Mouse (Mus musculus): Measurements from ENCODE around the gene Adamts4. TPM values are rescaled to one million over a fixed set of nuclear protein-coding genes. Genes with fewer than 3 reads are reported as not detected.

Adamts4 gene
- polyA plus RNA-seq, 1 experiment from 2014 or later, result 2.5 TPM

DNA sequence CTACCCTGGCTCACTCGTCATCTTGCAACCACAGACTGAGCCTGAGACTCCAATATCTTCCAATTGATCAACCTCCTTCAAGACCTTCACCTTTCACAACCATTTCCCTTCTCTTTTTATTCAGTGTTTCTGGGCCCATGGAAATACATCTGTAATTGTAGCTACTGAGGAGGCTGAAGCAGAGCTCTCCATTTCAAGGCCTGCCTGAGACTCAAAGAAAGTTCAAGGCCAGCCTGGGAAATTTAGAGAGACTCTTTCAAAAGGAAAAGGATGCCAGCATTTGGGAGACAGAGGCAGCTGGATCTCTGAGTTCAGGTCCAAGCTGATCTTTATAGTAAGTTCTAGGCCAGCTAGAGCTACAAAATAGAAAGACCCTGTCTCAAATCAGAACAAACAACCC lies 22.3 kb upstream of the Adamts4 start:
- no peaks in the 10 kb centered on the region for H3K4me1 ChIP-seq (ENCODE audit: control insufficient read depth, insufficient read depth, low read length)
- H3K27ac ChIP-seq (ENCODE audit: low read depth, low read length), result no peak overlapping the region
- 78% methylated on average over 1 of the region's 1 CpGs for WGBS
- no peaks in the 10 kb centered on the region for H3K9me3 ChIP-seq (replicated peaks; ENCODE audit: control insufficient read depth, low read length)
- no peak overlapping the region for H3K4me2 ChIP-seq (ENCODE audit: low read length)
- no peak overlapping the region for H3K4me3 ChIP-seq (ENCODE audit: low read depth, low read length)
- ATAC-seq, result no peak
- no peak overlapping the region for H3K9ac ChIP-seq (ENCODE audit: low read length)
- H3K36me3 ChIP-seq (ENCODE audit: control insufficient read depth, insufficient read depth, low read length), result no peaks in the 10 kb centered on the region
- H3K27me3 ChIP-seq (replicated peaks; ENCODE audit: control insufficient read depth, insufficient read depth, low read length), result no peaks in the 10 kb centered on the region
- DNase-seq (ENCODE audit: low spot score), result no peak

DNA sequence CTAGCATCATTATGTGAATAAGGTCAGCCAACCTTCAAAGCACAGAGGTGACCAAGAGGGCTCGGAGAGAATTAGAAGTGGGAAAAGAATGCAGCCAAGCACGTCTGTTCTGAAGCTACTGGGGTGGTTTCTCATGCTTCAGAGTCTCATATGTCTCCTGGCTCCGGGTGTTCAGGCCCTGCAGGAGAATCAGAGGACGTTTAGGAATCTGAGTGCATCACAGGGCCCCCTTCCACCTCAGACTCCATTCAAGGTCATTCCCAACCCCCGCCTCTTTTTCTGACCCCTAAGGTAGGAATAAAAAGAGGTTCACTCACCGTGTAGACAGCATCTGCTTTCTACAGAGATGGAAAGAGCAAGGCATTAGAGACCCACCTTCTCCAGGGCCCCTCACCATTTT lies 20.5 kb upstream of the Adamts4 start:
- ATAC-seq (no peak), DNase-seq (ENCODE audit: low spot score) (no peak)
- Histone ChIP-seq H3K27me3 (replicated peaks; ENCODE audit: control insufficient read depth, insufficient read depth, low read length) (no peaks in the 10 kb centered on the region), H3K36me3 (ENCODE audit: control insufficient read depth, insufficient read depth, low read length) (peaks cover 13% of the 10 kb centered on the region), H3K9me3 (replicated peaks; ENCODE audit: control insufficient read depth, low read length) (no peaks in the 10 kb centered on the region), H3K4me1 (ENCODE audit: control insufficient read depth, insufficient read depth, low read length) (no peaks in the 10 kb centered on the region), H3K4me2 (ENCODE audit: low read length) (no peak overlapping the region), H3K4me3 (ENCODE audit: low read depth, low read length) (no peak overlapping the region), H3K27ac (ENCODE audit: low read depth, low read length) (no peak overlapping the region), H3K9ac (ENCODE audit: low read length) (no peak overlapping the region)
- 39% methylated on average over 6 of the region's 6 CpGs for WGBS

- Histone ChIP-seq H3K4me3 (ENCODE audit: low read depth, low read length) (no peak overlapping the region), H3K27ac (ENCODE audit: low read depth, low read length) (no peak overlapping the region), H3K9ac (ENCODE audit: low read length) (no peak overlapping the region), H3K36me3 (ENCODE audit: control insufficient read depth, insufficient read depth, low read length) (peaks cover 17% of the 10 kb centered on the region), H3K9me3 (replicated peaks; ENCODE audit: control insufficient read depth, low read length) (no peaks in the 10 kb centered on the region), H3K27me3 (replicated peaks; ENCODE audit: control insufficient read depth, insufficient read depth, low read length) (no peaks in the 10 kb centered on the region), H3K4me2 (ENCODE audit: low read length) (no peak overlapping the region), H3K4me1 (ENCODE audit: control insufficient read depth, insufficient read depth, low read length) (no peaks in the 10 kb centered on the region)
- DNase-seq (ENCODE audit: low spot score) (no peak), ATAC-seq (no peak)
- WGBS, result 32% methylated on average over 3 of the region's 3 CpGs
These were observed 20.0 kb upstream of the Adamts4 start for GRCm38 (mm10) chr1:171230215-171230614.

DNA sequence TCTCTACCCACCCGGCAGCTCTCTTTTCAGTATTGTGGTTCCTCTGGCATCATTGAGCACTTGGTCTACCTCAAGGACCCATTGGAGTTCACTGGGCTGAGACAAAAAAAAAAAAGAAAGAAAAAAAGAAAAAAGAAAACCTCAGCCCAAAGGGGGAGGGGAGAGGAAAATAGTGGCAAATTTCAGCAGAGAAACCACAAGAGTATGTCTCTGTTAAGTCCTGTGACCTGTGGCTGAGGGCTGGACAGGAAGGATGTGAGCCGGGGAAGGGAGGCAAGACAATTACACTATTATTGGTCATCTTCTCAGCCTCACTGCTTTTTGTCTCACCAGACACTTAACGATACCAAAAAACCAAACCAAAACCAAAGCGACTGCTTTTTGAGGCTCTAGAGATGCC lies 18.4 kb upstream of the Adamts4 start:
- H3K27me3 ChIP-seq (replicated peaks; ENCODE audit: control insufficient read depth, insufficient read depth, low read length), result no peaks in the 10 kb centered on the region
- WGBS, result 81% methylated on average over 4 of the region's 4 CpGs
- H3K4me1 ChIP-seq (ENCODE audit: control insufficient read depth, insufficient read depth, low read length), result no peaks in the 10 kb centered on the region
- H3K4me3 ChIP-seq (ENCODE audit: low read depth, low read length), result no peak overlapping the region
- H3K9me3 ChIP-seq (replicated peaks; ENCODE audit: control insufficient read depth, low read length), result no peaks in the 10 kb centered on the region
- no peak overlapping the region for H3K27ac ChIP-seq (ENCODE audit: low read depth, low read length)
- no peak for ATAC-seq
- H3K4me2 ChIP-seq (ENCODE audit: low read length), result no peak overlapping the region
- no peak for DNase-seq (ENCODE audit: low spot score)
- peaks cover 31% of the 10 kb centered on the region for H3K36me3 ChIP-seq (ENCODE audit: control insufficient read depth, insufficient read depth, low read length)
- H3K9ac ChIP-seq (ENCODE audit: low read length), result no peak overlapping the region

GRCm38 (mm10) chr1:171232348-171232747 lies 17.9 kb upstream of the Adamts4 start:
- peaks cover 36% of the 10 kb centered on the region for H3K36me3 ChIP-seq (ENCODE audit: control insufficient read depth, insufficient read depth, low read length)
- 93% methylated on average over 5 of the region's 5 CpGs for WGBS
- no peak overlapping the region for H3K27ac ChIP-seq (ENCODE audit: low read depth, low read length)
- H3K4me2 ChIP-seq (ENCODE audit: low read length), result no peak overlapping the region
- no peaks in the 10 kb centered on the region for H3K9me3 ChIP-seq (replicated peaks; ENCODE audit: control insufficient read depth, low read length)
- DNase-seq (ENCODE audit: low spot score) (no peak), ATAC-seq (no peak)
- H3K4me3 ChIP-seq (ENCODE audit: low read depth, low read length), result no peak overlapping the region
- H3K9ac ChIP-seq (ENCODE audit: low read length), result no peak overlapping the region
- H3K27me3 ChIP-seq (replicated peaks; ENCODE audit: control insufficient read depth, insufficient read depth, low read length), result no peaks in the 10 kb centered on the region
- H3K4me1 ChIP-seq (ENCODE audit: control insufficient read depth, insufficient read depth, low read length), result no peaks in the 10 kb centered on the region

GRCm38 (mm10) chr1:171232800-171233730 lies 17.2 kb upstream of the Adamts4 start:
- ATAC-seq, result no peak
- Histone ChIP-seq H3K4me1 (ENCODE audit: control insufficient read depth, insufficient read depth, low read length) (no peaks in the 10 kb centered on the region), H3K4me3 (ENCODE audit: low read depth, low read length) (no peak overlapping the region), H3K27ac (ENCODE audit: low read depth, low read length) (no peak overlapping the region), H3K4me2 (ENCODE audit: low read length) (no peak overlapping the region), H3K27me3 (replicated peaks; ENCODE audit: control insufficient read depth, insufficient read depth, low read length) (no peaks in the 10 kb centered on the region), H3K36me3 (ENCODE audit: control insufficient read depth, insufficient read depth, low read length) (peaks cover 43% of the 10 kb centered on the region), H3K9me3 (replicated peaks; ENCODE audit: control insufficient read depth, low read length) (no peaks in the 10 kb centered on the region), H3K9ac (ENCODE audit: low read length) (no peak overlapping the region)
- 86% methylated on average over 12 of the region's 12 CpGs for WGBS
- DNase-seq (ENCODE audit: low spot score), result no peak

DNA sequence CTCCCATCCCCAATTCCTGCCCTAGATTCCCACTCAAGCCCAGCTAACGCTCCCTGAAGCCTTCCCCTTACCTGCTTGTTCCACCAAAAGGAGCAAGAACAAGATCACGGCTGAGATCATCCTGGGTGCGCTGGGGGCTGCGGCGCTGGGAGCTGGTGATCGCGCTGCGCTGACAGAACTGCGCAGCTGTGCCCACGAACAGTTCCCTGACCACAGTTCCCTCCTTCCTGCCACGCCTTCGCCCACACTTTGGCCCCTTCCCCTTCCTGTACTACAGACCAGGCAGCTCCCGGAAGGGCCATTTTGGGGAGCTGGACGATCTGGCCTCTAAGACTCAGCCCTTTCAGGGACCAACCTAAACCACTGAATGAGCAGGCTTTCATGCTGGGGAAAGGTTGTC lies 16.1 kb upstream of the Adamts4 start, which contains the start of gene Fcer1g:
Gene Fcer1g, minus strand, starts transcription at position 240 of the 400 bp plus-strand sequence.
- Histone ChIP-seq H3K4me1 (ENCODE audit: control insufficient read depth, insufficient read depth, low read length) (no peaks in the 10 kb centered on the region), H3K27me3 (replicated peaks; ENCODE audit: control insufficient read depth, insufficient read depth, low read length) (no peaks in the 10 kb centered on the region), H3K36me3 (ENCODE audit: control insufficient read depth, insufficient read depth, low read length) (peaks cover 54% of the 10 kb centered on the region), H3K9me3 (replicated peaks; ENCODE audit: control insufficient read depth, low read length) (no peaks in the 10 kb centered on the region), H3K27ac (ENCODE audit: low read depth, low read length) (no peak within 1 kb of the TSS), H3K4me2 (ENCODE audit: low read length) (no peak within 1 kb of the TSS), H3K9ac (ENCODE audit: low read length) (no peak within 1 kb of the TSS), H3K4me3 (ENCODE audit: low read depth, low read length) (no peak within 1 kb of the TSS)
- no peak for ATAC-seq
- WGBS, result 93% methylated on average over 14 of the region's 14 CpGs
- no peak for DNase-seq (ENCODE audit: low spot score)

DNA sequence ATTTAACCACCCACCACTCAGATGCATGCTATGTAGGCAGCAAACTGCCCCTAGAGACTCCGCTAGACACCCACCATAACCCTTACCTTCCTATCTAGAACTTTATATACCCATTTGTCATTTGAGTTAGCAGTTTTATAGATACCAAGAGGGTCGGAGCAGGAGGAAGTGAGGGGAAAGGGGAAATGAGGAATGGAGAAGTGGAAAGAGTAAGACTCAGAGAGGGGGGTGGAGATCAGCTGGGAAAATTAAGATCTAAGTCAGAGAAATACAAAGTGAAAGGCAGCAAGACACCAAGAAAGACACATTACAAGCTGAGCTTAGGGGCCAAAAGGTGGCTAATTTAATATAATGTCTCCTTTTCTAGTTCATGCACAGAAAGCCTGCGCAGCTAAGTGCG lies 15.7 kb upstream of the Adamts4 start:
- no peak for DNase-seq (ENCODE audit: low spot score)
- H3K27me3 ChIP-seq (replicated peaks; ENCODE audit: control insufficient read depth, insufficient read depth, low read length), result no peaks in the 10 kb centered on the region
- no peak overlapping the region for H3K9ac ChIP-seq (ENCODE audit: low read length)
- H3K4me1 ChIP-seq (ENCODE audit: control insufficient read depth, insufficient read depth, low read length), result no peaks in the 10 kb centered on the region
- WGBS, result 97% methylated on average over 4 of the region's 4 CpGs
- no peak for ATAC-seq
- H3K27ac ChIP-seq (ENCODE audit: low read depth, low read length), result no peak overlapping the region
- peaks cover 57% of the 10 kb centered on the region for H3K36me3 ChIP-seq (ENCODE audit: control insufficient read depth, insufficient read depth, low read length)
- H3K9me3 ChIP-seq (replicated peaks; ENCODE audit: control insufficient read depth, low read length), result no peaks in the 10 kb centered on the region
- H3K4me2 ChIP-seq (ENCODE audit: low read length), result no peak overlapping the region
- no peak overlapping the region for H3K4me3 ChIP-seq (ENCODE audit: low read depth, low read length)

DNA sequence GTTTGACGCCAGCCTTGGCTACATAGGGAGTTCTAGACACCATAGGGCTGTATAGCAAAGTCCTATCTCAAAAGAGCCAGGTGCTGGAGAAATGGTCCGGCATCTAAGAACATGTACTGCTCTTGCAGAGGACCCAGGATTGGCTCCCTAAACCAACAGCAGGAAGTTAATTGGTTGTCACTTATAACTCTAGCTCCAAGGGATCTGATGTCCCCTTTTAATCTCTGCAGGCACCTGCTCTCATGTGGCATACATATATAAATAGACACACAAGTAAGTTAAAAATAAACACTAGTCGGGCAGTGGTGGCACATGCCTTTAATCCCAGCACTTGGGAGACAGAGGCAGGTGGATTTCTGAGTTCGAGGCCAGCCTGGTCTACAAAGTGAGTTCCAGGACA lies 14.4 kb upstream of the Adamts4 start:
- no peak overlapping the region for H3K4me2 ChIP-seq (ENCODE audit: low read length)
- H3K36me3 ChIP-seq (ENCODE audit: control insufficient read depth, insufficient read depth, low read length), result peaks cover 70% of the 10 kb centered on the region
- no peaks in the 10 kb centered on the region for H3K4me1 ChIP-seq (ENCODE audit: control insufficient read depth, insufficient read depth, low read length)
- no peak overlapping the region for H3K4me3 ChIP-seq (ENCODE audit: low read depth, low read length)
- ATAC-seq, result no peak
- no peaks in the 10 kb centered on the region for H3K27me3 ChIP-seq (replicated peaks; ENCODE audit: control insufficient read depth, insufficient read depth, low read length)
- no peak overlapping the region for H3K9ac ChIP-seq (ENCODE audit: low read length)
- no peaks in the 10 kb centered on the region for H3K9me3 ChIP-seq (replicated peaks; ENCODE audit: control insufficient read depth, low read length)
- WGBS, result 91% methylated on average over 4 of the region's 4 CpGs
- DNase-seq (ENCODE audit: low spot score), result no peak
- H3K27ac ChIP-seq (ENCODE audit: low read depth, low read length), result no peak overlapping the region

Data from forebrain, embryonic 14.5 days (tissue).